Mouse (Mus musculus) liver, embryonic 12.5 days (tissue): ENCODE data around the gene Gstm2. TPM values are rescaled to one million over a fixed set of nuclear protein-coding genes. Genes with fewer than 3 reads are reported as not detected.
"Not testable (repeated sequence)": the region's sequence is repeated elsewhere in the genome, so short reads cannot be mapped to it uniquely, and the experiment has no call there.

ENCODE experiments used
- ATAC-seq: fragments of 200-750 bp; cut with Nextera tagmentation; 2 replicates; pipeline ENCODE4 v1.8.0; 2017; ENCODE audit warnings: moderate number of reproducible peaks, mild to moderate bottlenecking, moderate library complexity
- H3K27ac ChIP-seq: fragments of 300-500 bp; sonication (generic); 2 replicates; pipeline ENCODE4 v1.5.1; 2016; ENCODE audit warnings: mild to moderate bottlenecking
- H3K27me3 ChIP-seq: fragments of 300-500 bp; sonication (generic); replicated peaks from 2 replicates; pipeline ENCODE4 v1.6.1; 2016; ENCODE audit warnings: mild to moderate bottlenecking, moderate library complexity
- H3K36me3 ChIP-seq: fragments of 300-500 bp; sonication (generic); 2 replicates; pipeline ENCODE4 v1.6.1; 2016; ENCODE audit warnings: mild to moderate bottlenecking, moderate library complexity
- H3K4me1 ChIP-seq: fragments of 300-500 bp; sonication (generic); 2 replicates; pipeline ENCODE4 v1.6.1; 2016
- H3K4me2 ChIP-seq: fragments of 300-500 bp; sonication (generic); 2 replicates; pipeline ENCODE4 v1.6.1; 2016; ENCODE audit warnings: mild to moderate bottlenecking, moderate library complexity
- H3K4me3 ChIP-seq: fragments of 300-500 bp; sonication (generic); 2 replicates; pipeline ENCODE4 v1.5.1; 2016; ENCODE audit warnings: mild to moderate bottlenecking, moderate library complexity
- H3K9ac ChIP-seq: fragments of 300-500 bp; sonication (generic); 2 replicates; pipeline ENCODE4 v1.6.1; 2016; ENCODE audit warnings: mild to moderate bottlenecking, moderate library complexity
- H3K9me3 ChIP-seq: fragments of 300-500 bp; sonication (generic); replicated peaks from 2 replicates; pipeline ENCODE4 v1.6.1; 2016; ENCODE audit warnings: mild to moderate bottlenecking, moderate library complexity
- WGBS: fragments of 180-500 bp; shearing (Covaris S2); methylation state at CpG from one replicate; pipeline ENCODE4 v1.1.7; 2016; ENCODE audit not compliant: insufficient replicate concordance; 5-methylcytosine and 5-hydroxymethylcytosine counted together
- polyA plus RNA-seq: library from polyadenylated mRNA; unstranded; fragments of >200 nt; fragmentation: Nextera tagmentation; extraction: Ambion mirVana; gene quantifications from 2 replicates; pipeline ENCODE4 v1.2.1, GENCODE M21; 2016

Gene Gstm2
- 7.6 and 7.8 TPM in 2 replicates for polyA plus RNA-seq

- H3K4me3 ChIP-seq: no peak within 1 kb of the TSS
- H3K4me2 ChIP-seq: peak within 1 kb of the TSS; percentile 10; the same call in 1 of the 2 replicates
- no peaks in the 10 kb centered on the region for H3K36me3 ChIP-seq
- no peaks in the 10 kb centered on the region for H3K4me1 ChIP-seq
- WGBS: 43% methylated on average over 8 of the region's 8 CpGs
- H3K9ac ChIP-seq: no peak within 1 kb of the TSS
- no peak for ATAC-seq
- H3K9me3 ChIP-seq: no peaks in the 10 kb centered on the region
- H3K27ac ChIP-seq: no peak within 1 kb of the TSS
- no peaks in the 10 kb centered on the region for H3K27me3 ChIP-seq
These were observed at the start of gene Gstm2 for GRCm38 (mm10) chr3:107986041-107986562. Gstm2 (minus strand) TSS chr3:107986453.

GRCm38 (mm10) chr3:108033156-108033555 is 46.9 kb upstream of the Gstm2 start:
- Histone ChIP-seq H3K4me3 (no peak overlapping the region), H3K27ac (no peak overlapping the region), H3K27me3 (no peaks in the 10 kb centered on the region; the same call in 1 of the 2 replicates), H3K4me1 (no peaks in the 10 kb centered on the region), H3K36me3 (no peaks in the 10 kb centered on the region), H3K9ac (no peak overlapping the region), H3K9me3 (no peaks in the 10 kb centered on the region), H3K4me2 (no peak overlapping the region)
- WGBS: 70% methylated on average over 5 of the region's 5 CpGs
- ATAC-seq: no peak

- Histone ChIP-seq H3K4me1 (no peaks in the 10 kb centered on the region), H3K36me3 (no peaks in the 10 kb centered on the region), H3K27ac (no peak overlapping the region), H3K4me2 (no peak overlapping the region), H3K4me3 (no peak overlapping the region), H3K9ac (no peak overlapping the region), H3K9me3 (no peaks in the 10 kb centered on the region), H3K27me3 (no peaks in the 10 kb centered on the region; the same call in 1 of the 2 replicates)
- no peak for ATAC-seq
These were observed 45.9 kb upstream of the Gstm2 start for GRCm38 (mm10) chr3:108032113-108032512.

GRCm38 (mm10) chr3:108028641-108029365 is 42.5 kb upstream of the Gstm2 start:
- H3K4me2 ChIP-seq: no peak overlapping the region
- H3K27ac ChIP-seq: no peak overlapping the region; the same call in 1 of the 2 replicates
- no peaks in the 10 kb centered on the region for H3K9me3 ChIP-seq
- no peak for ATAC-seq
- no peaks in the 10 kb centered on the region for H3K36me3 ChIP-seq
- no peaks in the 10 kb centered on the region; the same call in 1 of the 2 replicates for H3K27me3 ChIP-seq
- 70% methylated on average over 4 of the region's 4 CpGs for WGBS
- H3K4me3 ChIP-seq: no peak overlapping the region
- no peak overlapping the region for H3K9ac ChIP-seq
- H3K4me1 ChIP-seq: no peaks in the 10 kb centered on the region

- WGBS: 47% methylated on average over 1 of the region's 1 CpGs
- Histone ChIP-seq H3K4me3 (no peak overlapping the region), H3K4me1 (peaks cover 8% of the 10 kb centered on the region; the same call in 1 of the 2 replicates), H3K36me3 (no peaks in the 10 kb centered on the region), H3K4me2 (no peak overlapping the region), H3K9me3 (no peaks in the 10 kb centered on the region), H3K27me3 (peaks cover 9% of the 10 kb centered on the region; the same call in 1 of the 2 replicates), H3K27ac (no peak overlapping the region), H3K9ac (no peak overlapping the region)
- ATAC-seq: no peak
These were observed 40.3 kb upstream of the Gstm2 start for GRCm38 (mm10) chr3:108026597-108026996.

GRCm38 (mm10) chr3:108026049-108026448 is 39.8 kb upstream of the Gstm2 start:
- ATAC-seq: no peak
- H3K36me3 ChIP-seq: no peaks in the 10 kb centered on the region
- H3K9me3 ChIP-seq: no peaks in the 10 kb centered on the region
- WGBS: 29% methylated on average over 5 of the region's 5 CpGs
- H3K27ac ChIP-seq: no peak overlapping the region
- H3K4me2 ChIP-seq: no peak overlapping the region
- H3K4me3 ChIP-seq: no peak overlapping the region
- H3K4me1 ChIP-seq: peaks cover 8% of the 10 kb centered on the region; the same call in 1 of the 2 replicates
- H3K9ac ChIP-seq: no peak overlapping the region
- H3K27me3 ChIP-seq: peaks cover 9% of the 10 kb centered on the region; the same call in 1 of the 2 replicates

- H3K4me1 ChIP-seq: peaks cover 12% of the 10 kb centered on the region; the same call in 1 of the 2 replicates
- H3K36me3 ChIP-seq: no peaks in the 10 kb centered on the region
- no peak overlapping the region for H3K4me2 ChIP-seq
- H3K9me3 ChIP-seq: no peaks in the 10 kb centered on the region
- no peak overlapping the region for H3K4me3 ChIP-seq
- H3K27ac ChIP-seq: peak overlapping the region; percentile 66
- H3K9ac ChIP-seq: no peak overlapping the region
- peaks cover 9% of the 10 kb centered on the region; the same call in 1 of the 2 replicates for H3K27me3 ChIP-seq
- ATAC-seq: peak; percentile 62; the same call in 1 of the 2 replicates
- 44% methylated on average over 4 of the region's 4 CpGs for WGBS
These were observed 39.1 kb upstream of the Gstm2 start for GRCm38 (mm10) chr3:108025318-108025717.

- Histone ChIP-seq H3K4me3 (no peak overlapping the region), H3K4me1 (peaks cover 26% of the 10 kb centered on the region), H3K27ac (no peak overlapping the region), H3K9ac (no peak overlapping the region), H3K27me3 (peaks cover 9% of the 10 kb centered on the region; the same call in 1 of the 2 replicates), H3K4me2 (no peak overlapping the region), H3K9me3 (no peaks in the 10 kb centered on the region), H3K36me3 (no peaks in the 10 kb centered on the region)
- ATAC-seq: no peak
- 48% methylated on average over 6 of the region's 6 CpGs for WGBS
These were observed 36.4 kb upstream of the Gstm2 start for GRCm38 (mm10) chr3:108022650-108023049.

- not testable (repeated sequence) for H3K9me3 ChIP-seq, H3K4me3 ChIP-seq
These were observed 34.2 kb upstream of the Gstm2 start for GRCm38 (mm10) chr3:108020351-108021022.

GRCm38 (mm10) chr3:108019226-108019625 is 33.0 kb upstream of the Gstm2 start:
- H3K27ac ChIP-seq, H3K4me2 ChIP-seq, H3K36me3 ChIP-seq, ATAC-seq, H3K9me3 ChIP-seq, H3K9ac ChIP-seq, H3K4me3 ChIP-seq: not testable (repeated sequence)
- Histone ChIP-seq H3K27me3 (peaks cover 16% of the 10 kb centered on the region; the same call in 1 of the 2 replicates), H3K4me1 (peaks cover 34% of the 10 kb centered on the region)
- 52% methylated on average over 3 of the region's 3 CpGs for WGBS

More at GRCm38 (mm10) chr3:108020351-108021022, 34.2 kb upstream of the Gstm2 start:
- WGBS: 60% methylated on average over 11 of the region's 11 CpGs
- H3K9ac ChIP-seq, H3K36me3 ChIP-seq, ATAC-seq, H3K4me2 ChIP-seq, H3K27ac ChIP-seq: not testable (repeated sequence)
- Histone ChIP-seq H3K27me3 (peaks cover 11% of the 10 kb centered on the region; the same call in 1 of the 2 replicates), H3K4me1 (peaks cover 34% of the 10 kb centered on the region)

GRCm38 (mm10) chr3:108018190-108018820 is 32.1 kb upstream of the Gstm2 start:
- peak overlapping the region; percentile 32; the same call in 1 of the 2 replicates for H3K9ac ChIP-seq
- peak overlapping the region; percentile 71 for H3K4me2 ChIP-seq
- no peaks in the 10 kb centered on the region for H3K36me3 ChIP-seq
- H3K9me3 ChIP-seq: no peaks in the 10 kb centered on the region
- WGBS: 20% methylated on average over 14 of the region's 14 CpGs
- H3K4me3 ChIP-seq: peak overlapping the region; percentile 46
- peaks cover 34% of the 10 kb centered on the region for H3K4me1 ChIP-seq
- H3K27ac ChIP-seq: peak overlapping the region; percentile 59
- ATAC-seq: 0 out of 2 replicates have a peak, but pooled peaks have one; percentile 6
- H3K27me3 ChIP-seq: peaks cover 16% of the 10 kb centered on the region; the same call in 1 of the 2 replicates
